Mouse (Mus musculus) induced T-regulatory cell, adult 2 months (primary cell): ENCODE data around the gene Ddr1.

Experiments
- DNase-seq: peaks from one replicate; pipeline ENCODE4 v3.0.0-alpha.2; 2012; ENCODE audit warnings: low read depth

The Ddr1 gene

GRCm38 (mm10) chr17:35635699-35636111, 68.7 kb downstream of the Ddr1 start:
- DNase-seq, result peak; percentile 90

GRCm38 (mm10) chr17:35635202-35635601, 69.2 kb downstream of the Ddr1 start:
- DNase-seq, result no peak

- DNase-seq, result no peak
Measured at GRCm38 (mm10) chr17:35633992-35634391, 70.4 kb downstream of the Ddr1 start.
